Mouse (Mus musculus) B cell, adult 2 months (primary cell): ENCODE data around the gene Gnat1.

Source experiments
- DNase-seq, 2 experiments: peaks; one replicate each; pipeline ENCODE4 v3.0.0; 2022

Gene Gnat1

GRCm38 (mm10) chr9:107625351-107626128 is 54.0 kb downstream of the Gnat1 start:
- no peak for DNase-seq

GRCm38 (mm10) chr9:107624951-107625350 is 54.6 kb downstream of the Gnat1 start:
- no peak for DNase-seq

GRCm38 (mm10) chr9:107624539-107624938 is 55.0 kb downstream of the Gnat1 start:
- DNase-seq = peak; percentile 46 to 52
